Mouse (Mus musculus) retina, adult 2 months (tissue): ENCODE measurements around the gene Dhodh.
A peak's percentile ranks its signal among the peaks of the same experiment; 100 is the strongest.

Source experiments
- DNase-seq: peaks from one replicate; pipeline ENCODE4 v3.0.0-alpha.2; 2012; ENCODE audit warnings: low read depth, low spot score

Dhodh gene

DNA sequence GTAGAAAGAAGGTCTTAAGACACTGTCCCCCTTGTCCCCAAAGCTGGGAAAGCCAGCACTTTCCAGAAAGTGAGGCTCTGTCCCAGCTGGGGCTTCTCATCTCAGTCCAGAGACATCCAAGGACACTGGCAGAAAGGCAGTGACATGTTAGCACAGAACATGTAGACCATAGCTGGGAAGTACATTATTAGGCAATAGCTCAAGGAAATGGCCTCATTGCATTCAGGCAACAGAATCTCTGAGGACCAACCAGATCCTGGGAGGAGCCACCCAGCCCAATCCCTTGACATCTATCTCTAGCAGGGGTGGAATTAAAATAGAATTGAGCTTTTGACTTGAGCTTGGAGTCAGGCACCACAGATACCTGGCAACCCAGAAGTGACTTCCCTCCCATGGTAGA, 22.8 kb downstream of the Dhodh start:
- DNase-seq, result no peak

GRCm38 (mm10) chr8:109584830-109585229, 23.6 kb downstream of the Dhodh start:
- no peak for DNase-seq

DNA sequence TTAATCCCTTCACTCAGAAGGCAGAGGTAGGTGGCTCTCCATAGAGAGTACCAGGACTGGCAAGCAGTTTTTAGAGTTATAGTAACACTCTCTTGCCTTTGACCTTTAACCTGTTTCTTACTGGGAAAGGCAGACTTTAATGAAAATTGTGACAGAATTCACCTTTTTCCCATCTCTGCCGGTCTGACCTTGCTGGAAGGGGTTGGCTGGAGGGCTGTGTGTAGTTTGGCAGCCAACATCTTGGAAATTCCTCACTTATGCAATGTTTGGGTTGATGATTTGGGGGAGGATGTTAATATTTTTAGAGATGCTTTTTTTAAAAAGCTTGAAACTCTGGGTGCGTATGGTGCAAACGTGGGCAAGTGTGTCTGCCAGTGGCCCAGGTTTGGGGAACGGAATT, 24.2 kb downstream of the Dhodh start:
- DNase-seq, result no peak

DNA sequence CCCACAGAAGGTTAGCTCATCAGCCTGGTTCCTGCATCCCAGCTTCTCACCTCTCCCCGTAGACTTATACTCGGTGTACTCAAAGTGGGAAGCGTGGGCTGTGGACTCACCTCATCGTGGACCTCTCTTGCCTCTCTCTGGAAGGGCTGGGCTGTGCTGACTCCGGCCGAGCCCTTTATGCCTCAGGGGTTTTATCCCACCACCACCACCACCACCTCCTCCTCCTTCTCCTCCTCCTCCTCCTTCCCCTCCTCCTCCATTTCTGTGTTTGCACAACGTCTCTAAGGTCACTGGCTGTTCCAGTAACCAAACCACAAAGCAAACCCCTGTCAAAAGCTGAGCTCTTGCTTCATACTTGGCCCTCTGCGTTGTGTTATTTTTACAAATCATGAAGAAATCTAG, 29.6 kb downstream of the Dhodh start, which contains the start of gene Hp:
Hp (minus strand) TSS at position 273 of the 402 bp plus-strand sequence.
- no peak for DNase-seq

GRCm38 (mm10) chr8:109576311-109576710, 32.2 kb downstream of the Dhodh start:
- DNase-seq, result no peak

- no peak for DNase-seq
Measured at GRCm38 (mm10) chr8:109571139-109571538, 37.3 kb downstream of the Dhodh start.

DNA sequence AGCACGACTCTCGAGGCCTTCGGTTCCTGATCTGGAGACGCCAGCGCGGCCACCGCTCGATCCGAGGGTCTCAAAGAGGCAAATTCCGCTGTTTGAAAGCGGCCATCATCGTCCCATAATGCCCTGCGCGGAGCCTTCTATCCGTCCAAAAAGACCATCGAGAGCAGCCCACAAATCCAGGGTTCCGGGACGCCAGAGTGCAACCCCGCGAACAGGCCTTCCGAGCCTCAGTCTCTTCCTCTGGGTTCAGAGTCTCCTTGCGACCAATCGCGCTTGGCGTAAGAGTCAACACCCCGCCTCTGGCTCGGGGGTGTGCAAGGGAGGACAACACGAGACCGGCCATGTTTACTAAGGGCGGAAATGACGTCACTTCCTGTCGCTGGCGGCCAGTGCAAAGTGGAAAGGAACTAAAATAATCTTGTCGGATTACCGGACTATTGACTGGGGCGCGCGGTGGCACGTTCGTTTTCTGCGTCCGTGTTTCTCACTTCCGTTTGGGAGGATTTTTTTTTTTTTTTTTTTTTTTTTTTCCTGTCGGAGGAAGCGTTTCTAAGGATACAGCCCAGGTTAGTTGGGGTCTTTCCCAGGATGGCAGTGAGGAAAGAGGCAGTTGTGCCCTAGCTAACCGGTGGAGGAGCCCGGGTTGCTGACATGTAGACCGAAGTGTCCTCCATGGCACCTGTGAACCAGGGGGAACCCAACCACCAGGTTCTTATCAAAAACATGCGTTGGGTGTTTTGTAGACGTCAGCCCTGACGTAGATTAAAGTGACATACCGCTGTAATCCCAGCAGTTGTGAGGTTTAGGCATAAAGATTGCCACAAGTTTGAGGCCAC, 42.8 kb downstream of the Dhodh start, which contains the start of the genes Dhx38 and Txnl4b:
Dhx38 (minus strand) TSS at position 364 of the 836 bp plus-strand sequence.
Txnl4b (plus strand) TSS at position 395 of the 836 bp plus-strand sequence.
- DNase-seq, result peak; percentile 100

DNA sequence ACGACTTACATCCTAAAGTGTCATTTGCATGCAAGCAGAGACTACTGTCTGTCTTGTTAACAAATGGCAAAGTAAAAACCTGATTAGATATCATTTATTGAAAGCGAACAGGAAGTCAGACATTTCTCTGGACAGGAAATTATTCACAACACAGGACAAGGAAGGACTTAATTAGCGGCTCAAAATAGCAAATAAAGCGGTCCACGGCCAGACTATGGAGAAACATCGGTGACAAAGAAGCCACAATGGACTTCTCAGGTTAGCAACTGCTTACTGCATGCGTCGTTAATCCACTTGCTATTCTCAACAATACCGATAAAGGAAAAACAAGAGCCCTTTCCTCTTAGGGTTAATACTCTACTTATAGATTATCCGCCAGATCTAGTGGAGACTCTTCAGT, 43.7 kb downstream of the Dhodh start:
- no peak for DNase-seq

- DNase-seq, result no peak
Measured at GRCm38 (mm10) chr8:109563881-109564280, 44.6 kb downstream of the Dhodh start.

- DNase-seq, result no peak
Measured at GRCm38 (mm10) chr8:109551663-109552062, 56.8 kb downstream of the Dhodh start.

GRCm38 (mm10) chr8:109544049-109544448, 64.4 kb downstream of the Dhodh start:
- no peak for DNase-seq

DNA sequence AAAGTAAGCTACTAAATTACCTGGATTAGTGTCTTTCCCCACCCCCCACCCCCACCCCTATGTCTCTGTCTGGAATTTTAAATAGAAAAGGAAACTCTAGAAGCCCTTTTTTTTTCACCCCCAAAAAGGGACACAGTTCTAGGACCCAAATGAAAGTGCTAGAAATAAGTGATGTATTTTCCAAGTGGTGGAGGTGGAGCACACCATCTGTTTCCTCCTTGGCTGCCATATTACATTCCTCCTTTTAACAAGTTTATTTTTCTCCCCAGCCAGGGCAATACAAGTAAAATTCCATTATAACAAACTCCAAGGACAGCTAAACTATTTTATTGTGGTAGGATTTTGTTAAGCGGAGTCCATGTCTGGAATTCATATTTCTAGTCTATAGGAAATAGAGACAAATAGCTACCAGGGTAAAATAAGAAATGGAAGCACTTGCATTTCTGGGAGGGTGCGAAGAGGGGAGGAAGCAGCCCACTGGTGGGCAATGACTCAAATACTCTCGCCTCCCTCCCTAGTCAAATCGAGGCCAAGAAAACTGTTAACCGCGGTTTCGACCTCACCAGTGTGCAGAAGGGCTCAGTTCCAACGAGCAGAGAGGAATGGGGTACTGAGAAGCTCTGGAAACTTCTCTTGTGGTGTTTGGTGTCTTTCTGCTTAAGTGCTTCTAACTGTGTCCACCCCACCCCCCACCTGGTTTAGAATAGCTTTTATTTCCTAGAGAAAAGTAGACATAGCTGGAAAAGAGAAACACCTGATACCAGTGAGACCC, 65.5 kb downstream of the Dhodh start:
- no peak for DNase-seq

GRCm38 (mm10) chr8:109542165-109542564, 66.3 kb downstream of the Dhodh start:
- no peak for DNase-seq
